Mouse (Mus musculus): Measurements from ENCODE around the gene Rnf145.
"Not testable (repeated sequence)": the region's sequence is repeated elsewhere in the genome, so short reads cannot be mapped to it uniquely, and the experiment has no call there.

The Rnf145 gene

GRCm38 (mm10) chr11:44564940-44565339 is 46.2 kb downstream of the Rnf145 start:
- DNase-seq, result no peak

GRCm38 (mm10) chr11:44570336-44570735 is 51.6 kb downstream of the Rnf145 start:
- not testable (repeated sequence) for DNase-seq

DNA sequence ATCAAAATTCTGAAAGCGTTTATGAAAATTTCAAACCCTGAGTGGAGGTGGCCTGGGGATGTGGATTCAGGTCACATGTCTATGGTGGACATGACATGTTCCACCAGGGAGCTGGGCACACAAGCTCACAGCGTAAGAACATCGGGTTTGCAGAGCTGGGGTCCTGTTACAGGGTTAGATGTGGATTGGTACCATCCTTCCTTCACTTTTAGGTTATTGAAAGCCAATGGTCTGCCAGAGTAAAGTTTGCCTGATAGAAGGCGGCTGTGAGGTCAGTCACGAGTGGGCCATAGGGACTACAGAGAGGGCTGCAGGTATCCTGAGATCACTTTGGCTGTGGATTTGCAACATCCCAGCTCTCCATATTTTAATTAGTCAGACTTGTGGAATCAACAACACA is 54.0 kb downstream of the Rnf145 start:
- no peak for DNase-seq

- peak; percentile 44 for DNase-seq
Observed at GRCm38 (mm10) chr11:44573396-44573795, 54.6 kb downstream of the Rnf145 start.

GRCm38 (mm10) chr11:44574391-44574790 is 55.6 kb downstream of the Rnf145 start:
- no peak for DNase-seq

GRCm38 (mm10) chr11:44574820-44575219 is 56.1 kb downstream of the Rnf145 start:
- no peak for DNase-seq

GRCm38 (mm10) chr11:44577911-44578310 is 59.1 kb downstream of the Rnf145 start:
- DNase-seq, result no peak

DNA sequence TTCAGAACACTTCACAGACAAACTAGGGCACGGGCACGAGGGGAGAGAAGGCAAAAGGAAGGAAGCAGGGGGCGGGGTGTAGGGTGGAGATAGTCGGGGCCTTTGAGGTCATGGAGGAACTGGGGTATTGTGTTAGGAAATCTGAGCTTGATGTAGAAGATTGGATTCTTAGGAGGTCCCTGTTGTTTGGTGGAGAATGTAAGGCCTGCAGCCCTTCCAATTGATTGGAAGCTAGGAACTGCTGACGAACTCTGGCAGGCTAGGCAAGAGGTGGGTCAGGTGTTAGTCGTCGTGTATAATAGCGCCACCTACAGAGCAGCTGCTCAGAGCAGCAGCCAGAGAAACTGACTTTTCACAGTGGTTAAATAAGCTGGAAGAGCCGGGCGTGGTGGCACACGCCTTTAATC is 62.5 kb downstream of the Rnf145 start:
- DNase-seq, result peak; percentile 63

- DNase-seq, result peak; percentile 15
Observed at GRCm38 (mm10) chr11:44586047-44586696, 67.4 kb downstream of the Rnf145 start.

DNA sequence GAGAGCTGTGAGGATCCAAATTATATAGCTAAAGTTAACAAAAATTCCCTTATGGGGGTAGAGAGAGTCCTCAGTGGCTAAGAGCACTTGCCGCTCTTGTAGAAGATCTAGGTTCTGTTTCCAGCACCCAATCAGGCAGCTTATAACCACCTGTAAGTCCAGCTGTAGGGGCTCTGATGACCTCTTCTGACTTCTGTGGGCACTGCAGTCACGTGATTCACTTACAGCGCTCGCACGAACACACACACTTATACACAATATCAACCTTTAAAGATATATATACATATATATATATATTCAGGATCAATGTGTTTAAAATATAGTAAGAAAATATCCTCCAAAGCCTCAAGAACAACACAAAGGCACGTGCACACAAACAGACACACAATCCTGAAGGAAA is 74.3 kb downstream of the Rnf145 start:
- DNase-seq, result no peak

DNA sequence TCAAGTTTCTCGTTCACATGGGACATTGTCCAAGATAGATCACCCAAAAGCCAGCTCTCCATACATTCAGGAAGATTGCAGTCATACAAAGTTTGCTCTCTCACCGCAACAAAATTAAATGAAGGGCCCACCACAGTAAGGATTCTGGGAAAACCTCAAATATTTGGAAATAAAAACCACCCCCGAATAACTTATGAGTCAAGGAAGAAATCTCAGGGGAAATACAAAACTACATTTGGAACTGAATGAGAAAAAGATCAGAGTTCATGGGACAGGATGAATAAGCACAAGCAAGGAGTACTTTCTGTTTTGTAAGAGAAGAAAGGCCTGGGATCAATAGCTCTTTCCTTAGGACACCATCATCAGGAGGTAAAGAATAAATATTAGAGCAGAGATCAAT is 76.0 kb downstream of the Rnf145 start:
- DNase-seq, result no peak

GRCm38 (mm10) chr11:44606881-44607280 is 88.1 kb downstream of the Rnf145 start:
- no peak for DNase-seq

DNA sequence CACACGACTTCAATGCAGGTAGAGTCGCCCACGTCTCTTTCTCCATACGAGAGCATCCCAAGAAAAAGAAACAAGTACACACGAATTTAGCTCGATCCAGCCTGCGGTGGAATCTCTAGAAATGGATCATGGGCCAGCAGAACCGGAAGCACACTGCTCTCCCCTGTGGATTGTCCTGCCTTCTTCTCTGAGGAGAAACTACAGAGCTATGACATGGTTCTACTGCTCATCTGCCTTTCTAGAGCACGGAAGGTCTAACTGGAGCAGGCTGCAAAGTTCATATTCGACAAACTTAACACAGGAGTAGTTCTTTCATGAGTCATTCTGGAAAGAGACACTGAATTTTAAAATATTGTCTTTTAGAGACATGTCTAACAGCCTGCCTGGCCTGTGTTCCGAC is 89.9 kb downstream of the Rnf145 start:
- no peak for DNase-seq

DNA sequence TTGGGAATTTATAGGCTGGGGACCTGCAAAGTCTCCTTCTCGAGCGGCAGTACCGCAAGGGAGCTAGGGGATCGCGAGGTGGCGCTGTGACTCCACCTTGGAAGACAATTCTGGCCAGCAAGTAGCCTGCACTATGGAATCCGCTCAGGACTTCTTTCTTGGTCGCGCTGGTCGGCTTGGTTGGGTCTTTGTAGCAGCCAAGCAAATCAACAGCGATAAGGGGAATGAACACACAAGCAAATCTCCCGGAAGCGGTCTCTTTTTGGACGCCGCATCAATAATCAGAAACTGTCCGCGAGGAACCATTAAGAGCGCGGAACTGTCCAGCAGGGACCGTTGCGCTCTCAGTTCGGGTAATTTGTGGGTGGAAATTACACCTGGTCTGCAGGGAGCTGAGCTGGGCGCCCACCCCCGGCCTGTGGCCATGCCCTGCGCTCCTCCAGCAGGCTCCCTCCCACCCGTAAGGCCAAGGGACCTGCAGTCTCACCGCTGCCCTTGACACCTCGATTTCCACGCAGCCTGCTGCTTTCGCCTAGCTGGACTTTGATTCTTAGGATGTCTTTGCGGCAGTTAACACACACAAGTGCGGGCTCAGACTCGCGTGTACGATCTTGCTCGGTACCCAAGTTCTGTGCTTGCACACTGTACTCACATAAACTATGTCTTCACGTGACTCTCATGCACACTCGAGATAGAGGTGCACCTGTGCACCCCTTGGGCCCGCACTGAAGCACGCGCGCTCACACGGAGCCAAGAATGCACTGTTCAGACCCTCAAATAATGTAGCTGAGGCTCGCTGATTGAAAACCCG is 92.4 kb downstream of the Rnf145 start:
- peak; percentile 73 for DNase-seq

DNA sequence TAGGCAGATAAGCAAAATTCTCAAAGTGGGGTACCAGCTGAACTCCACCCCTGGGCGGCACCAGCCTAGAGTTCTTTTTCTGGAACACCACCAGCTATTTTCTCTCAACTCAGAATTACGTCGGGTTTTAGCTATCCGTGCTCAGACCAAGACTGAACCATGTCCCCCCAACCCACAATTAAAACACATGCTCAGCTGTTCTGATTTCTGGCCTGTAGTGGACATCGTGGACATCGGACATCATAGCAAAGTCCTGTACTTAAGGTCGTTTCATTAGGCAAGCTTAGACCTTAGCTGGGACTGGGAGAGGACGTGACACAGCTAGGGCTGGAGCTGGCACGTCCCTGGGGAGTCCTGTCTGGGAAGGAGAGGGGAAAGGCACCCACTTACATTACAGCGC is 93.4 kb downstream of the Rnf145 start:
- DNase-seq, result no peak

GRCm38 (mm10) chr11:44612681-44613410 is 94.1 kb downstream of the Rnf145 start:
- peak; percentile 14 for DNase-seq

DNA sequence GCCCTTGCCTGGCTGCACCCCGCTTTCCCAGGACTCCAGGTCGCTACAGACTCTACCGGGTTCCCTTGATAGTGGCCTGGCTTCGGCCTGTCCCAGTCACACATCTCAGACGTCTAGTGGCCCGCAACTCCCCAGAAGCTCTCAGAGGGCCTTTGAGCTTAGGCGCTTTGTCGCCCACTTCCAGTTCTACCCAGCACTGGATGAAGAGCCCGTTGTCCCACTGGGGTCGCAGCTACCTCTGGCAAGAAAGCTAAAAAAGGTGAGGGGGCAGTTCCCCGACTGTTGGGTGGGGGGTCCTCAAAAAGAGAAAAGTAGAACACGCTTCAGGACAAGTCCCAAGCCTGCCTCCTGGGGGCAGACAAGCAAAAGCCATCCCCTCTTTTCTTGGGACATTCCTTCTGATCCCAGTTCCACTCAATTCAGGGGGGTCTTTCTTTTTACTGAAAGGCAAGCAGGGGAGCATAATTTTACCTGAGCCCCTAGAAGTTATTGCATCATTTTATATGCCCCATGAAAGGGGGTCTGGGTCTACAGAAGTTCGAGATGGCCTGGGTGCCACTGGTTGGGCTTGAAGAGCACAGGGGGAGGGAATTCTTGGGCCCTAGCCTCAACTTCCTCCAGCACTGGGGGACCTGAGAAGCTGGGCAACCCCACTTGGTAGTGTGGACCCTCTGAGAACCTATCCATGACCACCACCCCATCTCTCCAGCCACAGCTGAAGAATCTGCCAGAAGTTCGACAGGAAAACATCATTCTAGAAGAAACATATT is 94.8 kb downstream of the Rnf145 start:
- DNase-seq, result peak; percentile 12

Data from kidney, adult 11 months (tissue).